Mouse (Mus musculus) spleen, adult 18-20 months (tissue): ENCODE results near the gene Slc44a3.

Source experiments
- DNase-seq, 2 experiments: peaks; one replicate each; pipeline ENCODE4 v3.0.0; 2022; ENCODE audit warnings: mixed read lengths in 2 of 2

Gene Slc44a3

GRCm38 (mm10) chr3:121532176-121532575 lies at the start of gene Slc44a3:
Slc44a3 (minus strand) TSS chr3:121532404.
- DNase-seq = no peak

- no peak for DNase-seq
Measured at GRCm38 (mm10) chr3:121579880-121580549, 47.8 kb upstream of the Slc44a3 start.

GRCm38 (mm10) chr3:121579402-121579801 lies 47.2 kb upstream of the Slc44a3 start:
- no peak for DNase-seq

GRCm38 (mm10) chr3:121578706-121579105 lies 46.5 kb upstream of the Slc44a3 start:
- DNase-seq = no peak

GRCm38 (mm10) chr3:121577641-121578040 lies 45.4 kb upstream of the Slc44a3 start:
- no peak for DNase-seq

- no peak for DNase-seq
Measured at GRCm38 (mm10) chr3:121577032-121577591, 44.9 kb upstream of the Slc44a3 start.

- DNase-seq = no peak
Measured at GRCm38 (mm10) chr3:121576367-121576766, 44.2 kb upstream of the Slc44a3 start.

GRCm38 (mm10) chr3:121574386-121574785 lies 42.2 kb upstream of the Slc44a3 start:
- DNase-seq = no peak

- no peak for DNase-seq
Measured at GRCm38 (mm10) chr3:121573858-121574257, 41.7 kb upstream of the Slc44a3 start.

- no peak for DNase-seq
Measured at GRCm38 (mm10) chr3:121571491-121571890, 39.3 kb upstream of the Slc44a3 start.

- no peak for DNase-seq
Measured at GRCm38 (mm10) chr3:121570623-121571022, 38.4 kb upstream of the Slc44a3 start.

- DNase-seq = no peak
Measured at GRCm38 (mm10) chr3:121569767-121570166, 37.6 kb upstream of the Slc44a3 start.

- DNase-seq = no peak
Measured at GRCm38 (mm10) chr3:121569004-121569403, 36.8 kb upstream of the Slc44a3 start.

GRCm38 (mm10) chr3:121567904-121568303 lies 35.7 kb upstream of the Slc44a3 start:
- DNase-seq = no peak

GRCm38 (mm10) chr3:121567337-121567900 lies 35.2 kb upstream of the Slc44a3 start:
- no peak for DNase-seq

- DNase-seq = no peak
Measured at GRCm38 (mm10) chr3:121566901-121567300, 34.7 kb upstream of the Slc44a3 start.

GRCm38 (mm10) chr3:121561803-121562202 lies 29.6 kb upstream of the Slc44a3 start:
- no peak for DNase-seq

GRCm38 (mm10) chr3:121560115-121560865 lies 28.1 kb upstream of the Slc44a3 start:
- no peak for DNase-seq

GRCm38 (mm10) chr3:121559406-121560114 lies 27.4 kb upstream of the Slc44a3 start:
- no peak for DNase-seq

GRCm38 (mm10) chr3:121558861-121559260 lies 26.7 kb upstream of the Slc44a3 start:
- no peak for DNase-seq

- no peak for DNase-seq
Measured at GRCm38 (mm10) chr3:121556304-121556703, 24.1 kb upstream of the Slc44a3 start.

- no peak for DNase-seq
Measured at GRCm38 (mm10) chr3:121553294-121553693, 21.1 kb upstream of the Slc44a3 start.

GRCm38 (mm10) chr3:121552723-121553122 lies 20.5 kb upstream of the Slc44a3 start:
- no peak for DNase-seq
